Comparison of ENCODE assay signal across 8 mouse cellular contexts in genomic region chr10:85598603-85599542, GRCm38 (mm10).
DNase-seq lines count a peak whose midpoint lies in the region; ATAC-seq and TF ChIP-seq lines count a peak whose summit lies in the region.

No protein-coding gene starts in this region.

- H3K9me3 ChIP-seq in lung, embryonic 14.5 days (ENCODE audit: low read depth, low read length) = no peaks in the 10 kb centered on the region
- H3K9me3 ChIP-seq in forebrain, postnatal 0 days (ENCODE audit: low read length) = no peaks in the 10 kb centered on the region
- no peaks in the 10 kb centered on the region for H3K9me3 ChIP-seq in limb, embryonic 11.5 days (ENCODE audit: control insufficient read depth, low read length)
- H3K9me3 ChIP-seq in neural tube, embryonic 12.5 days = no peaks in the 10 kb centered on the region

- WGBS in lung, embryonic 14.5 days = 1% methylated on average over 41 of the region's 41 CpGs
- WGBS in forebrain, postnatal 0 days = 3% methylated on average over 40 of the region's 41 CpGs
- under 1% methylated on average over 37 of the region's 41 CpGs for WGBS in limb, embryonic 11.5 days
- under 1% methylated on average over 41 of the region's 41 CpGs for WGBS in neural tube, embryonic 12.5 days

- H3K4me3 ChIP-seq in lung, embryonic 14.5 days (ENCODE audit: low read depth, low read length) = peak overlapping the region; percentile 39
- peak overlapping the region; percentile 52 for H3K4me3 ChIP-seq in forebrain, postnatal 0 days (ENCODE audit: low read depth, low read length)
- peak overlapping the region; percentile 41 for H3K4me3 ChIP-seq in limb, embryonic 11.5 days (ENCODE audit: low read depth, low read length)
- H3K4me3 ChIP-seq in neural tube, embryonic 12.5 days = peak overlapping the region; percentile 46

- DNase-seq in lung, embryonic 14.5 days = peak; percentile 69
- DNase-seq in lung, postnatal 25 days (ENCODE audit: low spot score) = no peak
- DNase-seq in forebrain, postnatal 0 days = peak; percentile 70
- DNase-seq in limb, embryonic 11.5 days (ENCODE audit: low spot score) = peak; percentile 67
- no peak for DNase-seq in thymus, postnatal 36 days
- no peak for DNase-seq in kidney, adult 11 months

- no peak overlapping the region for H3K27ac ChIP-seq in lung, embryonic 14.5 days (ENCODE audit: low read depth)
- H3K27ac ChIP-seq in forebrain, postnatal 0 days (ENCODE audit: low read depth, low read length) = peak overlapping the region; percentile 76
- no peak overlapping the region for H3K27ac ChIP-seq in limb, embryonic 11.5 days (replicated peaks; ENCODE audit: low read depth, low read length)
- H3K27ac ChIP-seq in neural tube, embryonic 12.5 days = no peak overlapping the region

- H3K4me1 ChIP-seq in lung, embryonic 14.5 days (ENCODE audit: insufficient read depth) = no peaks in the 10 kb centered on the region; the same call in 1 of the 2 replicates
- peaks cover 7% of the 10 kb centered on the region for H3K4me1 ChIP-seq in forebrain, postnatal 0 days (ENCODE audit: insufficient read depth)
- no peaks in the 10 kb centered on the region for H3K4me1 ChIP-seq in limb, embryonic 11.5 days (ENCODE audit: control insufficient read depth, insufficient read depth, low read length)
- H3K4me1 ChIP-seq in neural tube, embryonic 12.5 days = no peaks in the 10 kb centered on the region

- H3K4me2 ChIP-seq in lung, embryonic 14.5 days = peak overlapping the region; percentile 64
- peak overlapping the region; percentile 89 for H3K4me2 ChIP-seq in forebrain, postnatal 0 days (ENCODE audit: low read depth)
- peak overlapping the region; percentile 87 for H3K4me2 ChIP-seq in limb, embryonic 11.5 days (ENCODE audit: low read depth, severe bottlenecking)
- H3K4me2 ChIP-seq in neural tube, embryonic 12.5 days (replicated peaks) = peak overlapping the region; percentile 80

- ATAC-seq in lung, embryonic 14.5 days (ENCODE audit: insufficient read depth) = peak; percentile 78
- peak; percentile 70 for ATAC-seq in common myeloid progenitor, adult 5-6 weeks (replicated peaks; ENCODE audit: low read depth, poor library complexity, severe bottlenecking)
- peak; percentile 76 for ATAC-seq in forebrain, postnatal 0 days
- peak; percentile 67 for ATAC-seq in limb, embryonic 11.5 days (ENCODE audit: insufficient number of reproducible peaks, low FRiP score, low TSS enrichment, low read depth)
- peak; percentile 83 for ATAC-seq in neural tube, embryonic 12.5 days (ENCODE audit: low FRiP score, low read depth)

- TF ChIP-seq CTCF in lung, embryonic 14.5 days (IDR thresholded peaks at IDR 0.05; ENCODE audit: low read depth) = peak; percentile 11; the same call in 1 of the 2 replicates
- peak; percentile 57 for TF ChIP-seq CTCF in forebrain, postnatal 0 days (IDR thresholded peaks at IDR 0.05; ENCODE audit: low read depth)

- peaks cover 8% of the 10 kb centered on the region; the same call in 1 of the 2 replicates for H3K27me3 ChIP-seq in lung, embryonic 14.5 days (ENCODE audit: insufficient read depth, low read length)
- no peaks in the 10 kb centered on the region for H3K27me3 ChIP-seq in forebrain, postnatal 0 days (ENCODE audit: insufficient read depth, low read length)
- no peaks in the 10 kb centered on the region for H3K27me3 ChIP-seq in limb, embryonic 11.5 days (ENCODE audit: control insufficient read depth, insufficient read depth, low read length)
- H3K27me3 ChIP-seq in neural tube, embryonic 12.5 days (replicated peaks) = no peaks in the 10 kb centered on the region

- H3K36me3 ChIP-seq in lung, embryonic 14.5 days (ENCODE audit: insufficient read depth) = no peaks in the 10 kb centered on the region
- H3K36me3 ChIP-seq in forebrain, postnatal 0 days (ENCODE audit: insufficient read depth) = no peaks in the 10 kb centered on the region
- H3K36me3 ChIP-seq in limb, embryonic 11.5 days (ENCODE audit: control insufficient read depth, insufficient read depth, low read length) = no peaks in the 10 kb centered on the region
- H3K36me3 ChIP-seq in neural tube, embryonic 12.5 days = no peaks in the 10 kb centered on the region

- H3K9ac ChIP-seq in lung, embryonic 14.5 days = peak overlapping the region; percentile 36; the same call in 1 of the 2 replicates
- peak overlapping the region; percentile 66 for H3K9ac ChIP-seq in forebrain, postnatal 0 days
- peak overlapping the region; percentile 62 for H3K9ac ChIP-seq in limb, embryonic 11.5 days (ENCODE audit: low read length)
- H3K9ac ChIP-seq in neural tube, embryonic 12.5 days = peak overlapping the region; percentile 64

Comparison
In these comparisons a context has a peak if more than half of its experiments do, and no peak if none do; other contexts are left out.
1. DNase-seq: peak in lung, embryonic 14.5 days (single experiment), forebrain, postnatal 0 days (single experiment) and limb, embryonic 11.5 days (single experiment); none in lung, postnatal 25 days (single experiment), thymus, postnatal 36 days (0 of 2) and kidney, adult 11 months (single experiment).
2. Peak in every context shown above with its lines, with median percentiles within 50 percentile points of each other: ATAC-seq, H3K4me2 ChIP-seq, H3K4me3 ChIP-seq and H3K9ac ChIP-seq.